Mouse (Mus musculus) brain, embryonic 14.5 days (tissue): ENCODE measurements at regions not wholly inside any gene's neighbourhood (a gene's known extent, or its start where the extent isn't known, plus 50 kb on each side); places are given as distances from the start of the nearest gene placed in this dataset.

Source experiments
- CTCF ChIP-seq: fragments of 200-500 bp; IDR thresholded peaks from 2 replicates; pipeline ENCODE4 v1.5.1; 2012; ENCODE audit warnings: inconsistent platforms, mild to moderate bottlenecking, moderate library complexity, borderline replicate concordance; ENCODE audit not compliant: insufficient read depth, insufficient read length; ENCODE audit errors: extremely low read depth
- POLR2A ChIP-seq: fragments of 200-500 bp; IDR thresholded peaks from 2 replicates; pipeline ENCODE4 v1.6.1; 2012; ENCODE audit warnings: mild to moderate bottlenecking, inconsistent platforms, borderline replicate concordance; ENCODE audit not compliant: poor library complexity, insufficient read depth, insufficient read length, severe bottlenecking; ENCODE audit errors: extremely low read depth

GRCm38 (mm10) chr1:137280391-137281386 lies 320.4 kb upstream of the Nr5a2 start:
- no peak for TF ChIP-seq POLR2A
- no peak for TF ChIP-seq CTCF
